Mouse (Mus musculus): ENCODE results near the gene Gm6588.
A peak's percentile ranks its signal among the peaks of the same experiment; 100 is the strongest.

The Gm6588 gene

DNA sequence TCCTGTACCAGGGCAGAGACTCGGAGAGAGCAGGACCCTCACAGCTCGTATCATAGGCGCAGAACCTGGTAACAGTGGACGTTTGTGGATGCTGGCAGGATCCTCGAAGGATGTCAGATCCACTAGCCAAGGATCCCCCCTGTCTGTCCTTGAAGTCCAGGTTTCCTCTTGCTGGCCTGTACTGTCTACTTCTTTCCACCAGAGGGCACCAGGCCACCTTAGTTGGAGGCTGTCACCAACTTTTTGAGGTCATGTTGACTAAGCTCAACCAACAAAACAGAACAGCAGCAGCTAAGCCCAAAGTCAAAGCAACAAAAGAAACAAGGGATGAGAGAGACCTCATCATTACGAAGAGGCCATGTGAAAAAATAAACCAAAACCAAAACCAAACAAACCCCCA lies 20.9 kb downstream of the Gm6588 start:
- DNase-seq (ENCODE audit: low spot score), result peak; percentile 68

DNA sequence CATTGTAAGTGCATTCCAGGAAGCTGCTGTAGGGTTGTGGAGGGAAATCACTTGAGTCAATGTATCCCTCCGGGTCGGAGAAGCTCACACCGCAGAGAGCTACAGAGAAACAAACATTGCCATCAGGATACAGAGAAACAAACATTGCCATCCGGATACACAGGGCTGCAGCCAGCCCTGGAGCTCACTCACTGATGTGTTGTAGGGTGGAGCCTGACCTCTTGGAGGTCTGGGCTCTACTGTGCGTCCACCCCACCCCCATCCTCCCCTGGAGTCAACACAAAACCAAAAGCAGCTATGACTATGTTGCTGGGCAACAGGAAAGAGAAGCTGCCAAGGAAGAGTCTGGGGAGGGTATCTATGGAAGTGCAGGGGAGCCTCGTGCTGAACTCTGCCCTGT lies 24.2 kb downstream of the Gm6588 start:
- DNase-seq (ENCODE audit: low spot score), result no peak

DNA sequence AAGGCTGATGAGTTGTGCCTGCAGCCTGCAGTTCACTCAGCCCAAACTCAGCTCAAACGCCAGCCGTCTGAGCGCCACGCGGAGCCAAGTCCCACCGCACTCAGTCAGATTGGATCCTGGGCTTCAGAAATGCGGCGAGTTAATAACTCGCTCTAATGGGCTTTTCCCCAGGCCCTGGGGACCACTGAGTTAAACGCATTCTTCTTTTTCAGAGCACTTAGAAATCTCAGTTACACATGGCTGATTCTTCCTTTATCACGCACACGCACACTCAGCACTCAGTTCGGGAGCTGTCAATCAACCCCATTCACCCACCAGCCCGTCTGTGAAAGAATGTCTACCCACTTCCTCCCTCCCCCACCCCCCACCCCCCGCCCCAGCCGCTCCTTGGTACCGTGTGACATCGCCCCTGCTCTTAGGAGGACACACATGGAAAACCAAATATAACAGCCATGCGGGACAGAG lies 32.8 kb downstream of the Gm6588 start:
- DNase-seq (ENCODE audit: low spot score), result peak; percentile 67

DNA sequence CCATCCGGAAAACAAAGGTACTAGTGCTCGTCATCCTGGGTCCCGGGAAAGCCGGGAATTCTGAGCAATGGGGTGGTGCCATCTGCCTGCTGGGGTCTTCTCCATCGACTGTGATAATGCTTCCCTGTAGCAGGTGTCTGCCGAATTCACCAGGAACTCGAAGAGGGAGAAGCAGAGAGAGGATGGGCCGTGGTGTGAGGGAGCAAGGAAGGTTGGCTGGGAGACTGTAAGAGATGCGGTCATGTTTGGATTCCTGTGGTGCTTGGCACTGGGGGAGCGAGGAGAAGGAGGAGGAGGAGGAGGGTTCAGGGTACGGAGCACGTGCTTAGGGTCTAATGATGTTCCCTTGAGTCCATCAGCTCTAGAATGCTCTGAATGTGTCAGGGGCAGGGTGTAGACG lies 33.3 kb downstream of the Gm6588 start:
- no peak for DNase-seq (ENCODE audit: low spot score)

DNA sequence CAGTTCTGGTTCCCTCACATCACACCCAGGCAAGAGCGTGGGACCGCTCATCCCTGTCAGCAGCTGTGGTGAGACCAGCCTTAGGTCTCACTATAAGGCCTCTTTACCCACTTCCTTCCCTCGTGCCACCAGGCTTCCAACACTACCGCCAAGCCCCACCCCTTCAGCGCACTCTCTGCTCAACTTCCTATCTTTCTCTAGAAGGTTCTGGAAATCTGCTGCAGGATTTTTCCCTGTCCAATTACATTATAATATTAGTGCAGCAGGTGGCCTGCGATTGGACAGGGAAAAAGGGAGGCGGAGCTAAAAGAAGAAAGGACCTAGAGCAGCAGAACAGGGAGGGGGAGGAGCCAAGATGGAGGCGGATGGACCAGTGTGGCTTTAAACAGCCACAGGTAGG lies 33.8 kb downstream of the Gm6588 start:
- DNase-seq (ENCODE audit: low spot score), result no peak

DNA sequence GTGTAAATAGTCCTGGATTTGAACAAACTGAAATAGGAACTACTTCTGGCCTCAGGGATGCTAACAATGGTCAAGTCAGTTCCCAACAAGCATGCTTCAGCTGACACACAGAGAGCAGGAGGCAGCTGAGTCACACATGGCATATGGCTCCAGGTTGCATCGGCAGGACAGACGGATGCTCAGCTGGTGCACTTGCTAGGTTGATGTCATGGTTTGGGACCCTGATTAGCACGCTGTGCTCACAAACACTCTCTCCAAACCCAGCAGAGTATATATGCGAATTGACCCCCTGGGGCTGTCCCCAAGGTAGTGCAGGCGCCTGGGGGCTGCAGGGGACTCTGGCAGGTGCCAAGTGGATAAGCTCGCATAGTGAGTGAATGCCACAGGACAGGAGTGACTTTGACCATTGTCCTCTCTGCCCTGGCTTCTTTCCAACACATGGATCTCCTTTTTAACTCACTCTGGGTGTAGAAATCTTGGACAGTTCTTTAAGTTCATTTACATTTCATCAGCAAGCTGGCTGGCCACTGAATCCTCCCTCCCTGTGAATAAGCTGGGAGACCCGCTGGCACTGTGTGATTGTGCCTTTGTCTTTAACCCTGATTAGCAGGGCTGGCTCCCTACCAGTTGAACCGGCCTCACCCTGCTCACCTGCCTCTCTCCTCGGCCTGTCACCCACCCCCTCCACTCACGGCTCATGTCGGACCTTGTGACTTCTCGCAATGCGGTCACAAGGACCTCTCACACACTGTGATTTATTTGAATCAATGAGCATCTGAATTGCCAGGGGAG lies 35.9 kb downstream of the Gm6588 start:
- no peak for DNase-seq (ENCODE audit: low spot score)

DNA sequence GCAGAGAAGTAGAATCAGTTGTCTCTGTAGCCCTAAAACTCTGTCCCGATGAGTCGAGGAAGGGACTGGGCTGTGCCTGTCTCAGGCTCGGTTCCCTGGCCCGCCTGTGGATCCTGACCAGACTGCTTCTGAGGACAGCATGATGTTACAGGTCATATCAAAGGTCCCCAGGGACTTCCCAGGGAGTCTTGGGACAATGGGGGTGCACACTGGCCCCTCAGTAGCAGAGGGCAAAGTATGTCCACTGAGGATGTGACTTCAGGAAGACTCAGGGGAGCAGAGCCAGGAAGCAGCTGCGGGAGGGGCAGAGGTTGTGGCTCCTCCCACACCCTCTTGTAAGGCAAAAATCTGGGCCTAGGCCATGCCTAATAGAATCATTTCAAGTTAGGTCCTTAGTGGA lies 37.2 kb downstream of the Gm6588 start:
- no peak for DNase-seq (ENCODE audit: low spot score)

DNA sequence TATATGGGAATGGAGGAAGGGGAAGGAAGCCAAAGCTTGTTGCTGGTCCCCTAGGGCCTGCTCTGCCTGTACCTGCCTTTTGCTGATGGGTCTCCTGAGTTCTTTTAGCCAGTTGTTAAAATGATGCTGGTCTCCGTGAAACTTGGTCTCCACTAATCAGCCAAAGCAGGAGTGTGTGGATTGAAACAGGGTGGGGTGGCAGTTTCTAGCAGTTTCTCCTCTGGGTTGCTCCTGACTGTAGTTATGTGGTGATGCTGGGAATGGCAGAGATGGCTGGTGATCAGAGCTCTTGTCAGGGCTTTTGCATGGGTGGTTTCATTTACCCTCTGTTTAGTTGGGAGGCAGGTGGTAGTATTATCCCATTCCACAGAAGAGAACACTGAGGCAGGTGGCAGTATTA lies 38.3 kb downstream of the Gm6588 start:
- no peak for DNase-seq (ENCODE audit: low spot score)

DNA sequence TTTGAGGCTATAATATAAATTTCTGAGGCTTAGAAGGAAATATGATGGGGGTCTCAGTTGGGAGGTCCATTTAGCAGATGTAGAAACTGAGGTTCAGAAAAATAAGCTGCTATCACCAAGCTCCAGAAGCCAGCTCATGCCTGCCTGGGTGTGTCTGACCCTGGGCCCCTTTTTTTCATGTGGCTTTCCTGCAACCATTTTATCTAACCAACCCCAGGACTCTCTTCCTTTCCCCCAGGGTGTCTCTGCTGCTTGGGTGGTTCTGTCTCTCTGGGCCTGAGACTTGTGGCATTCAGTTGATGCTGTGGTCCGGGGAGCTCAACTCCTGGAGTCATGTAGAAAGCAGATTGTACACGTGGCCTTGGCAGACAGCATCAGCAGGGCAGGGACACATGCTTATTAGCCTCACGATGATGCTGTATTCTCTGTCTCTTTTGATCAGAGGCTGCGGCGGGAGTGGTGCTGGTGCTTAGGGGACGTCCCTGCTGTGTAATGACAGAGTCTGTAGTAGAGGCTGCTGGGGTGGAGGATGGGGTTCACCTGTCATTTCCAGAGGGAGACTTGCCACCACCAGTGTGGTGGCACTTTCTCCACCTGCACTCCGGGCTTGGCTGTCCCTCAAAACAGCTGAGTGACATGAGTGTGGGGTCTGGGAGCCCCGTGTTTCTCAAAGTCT lies 39.0 kb downstream of the Gm6588 start:
- no peak for DNase-seq (ENCODE audit: low spot score)

DNA sequence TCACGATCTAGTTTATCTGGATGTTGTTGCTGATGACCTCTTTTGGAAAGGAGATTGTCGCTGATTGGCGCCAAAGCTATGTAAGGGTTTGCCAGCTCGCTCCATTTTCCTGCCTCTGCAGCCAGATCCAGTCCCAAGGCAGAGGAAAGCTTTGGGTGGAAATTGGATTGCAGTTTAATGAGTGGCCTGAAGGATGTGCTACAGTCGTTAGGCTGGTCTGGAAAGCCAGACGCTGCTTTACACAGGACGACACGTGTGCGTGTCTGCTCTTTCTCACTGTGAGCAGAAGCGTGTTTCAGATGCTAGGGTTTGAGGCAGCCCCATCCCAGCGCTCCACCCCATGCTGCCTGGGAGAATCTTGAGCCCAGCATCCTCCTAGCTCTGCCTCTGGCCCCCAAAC lies 42.3 kb downstream of the Gm6588 start:
- peak; percentile 58 for DNase-seq (ENCODE audit: low spot score)

DNA sequence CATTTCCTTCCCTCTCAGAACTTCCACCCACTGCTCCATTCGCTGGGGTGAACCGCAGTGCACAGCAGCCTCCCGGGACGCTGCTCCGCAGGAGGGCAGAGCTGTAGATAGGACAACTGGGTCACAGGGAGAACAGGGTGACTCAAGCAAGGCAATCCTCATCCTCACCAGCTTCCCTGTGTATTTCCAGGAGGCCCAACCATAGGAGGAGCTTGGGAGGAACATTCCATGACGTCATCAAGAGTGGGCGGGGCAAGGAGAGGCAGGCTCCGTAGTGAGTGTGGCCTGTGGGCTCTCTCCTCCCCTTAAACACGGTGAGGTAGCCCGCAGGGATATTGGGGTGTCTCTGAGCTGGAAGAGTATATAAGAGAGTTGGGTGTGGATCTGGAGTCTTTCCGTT lies 44.3 kb downstream of the Gm6588 start:
- DNase-seq (ENCODE audit: low spot score), result peak; percentile 75

DNA sequence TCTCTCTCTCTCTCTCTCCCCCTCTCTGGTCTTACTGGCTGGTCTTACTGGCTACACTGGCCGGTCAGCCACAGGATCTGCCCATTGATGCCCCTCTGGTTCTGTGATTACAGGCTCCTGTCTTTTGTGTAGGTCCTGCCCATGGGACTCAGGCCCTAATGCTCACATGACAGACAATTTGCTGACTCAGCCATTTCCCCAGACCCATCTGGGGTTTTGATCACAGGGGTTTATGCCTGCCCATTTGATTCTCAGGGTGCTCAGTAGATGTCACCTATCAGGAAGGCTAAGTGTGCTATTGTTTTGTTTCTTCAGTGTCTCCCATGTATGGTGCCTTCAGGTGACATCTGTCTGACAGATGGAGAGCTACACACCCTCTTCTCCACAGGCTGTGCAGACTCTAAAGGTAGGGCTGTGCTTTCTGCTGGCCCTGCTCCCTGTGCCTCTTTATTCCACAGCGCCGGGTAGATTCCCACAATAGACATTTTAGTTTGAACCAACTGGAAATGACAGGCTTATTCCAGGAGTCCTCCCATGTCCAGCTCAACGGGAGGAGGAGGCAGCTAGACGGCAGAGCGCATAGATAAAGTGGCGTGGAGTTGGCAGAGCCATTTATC lies 47.6 kb downstream of the Gm6588 start:
- DNase-seq (ENCODE audit: low spot score), result no peak

DNA sequence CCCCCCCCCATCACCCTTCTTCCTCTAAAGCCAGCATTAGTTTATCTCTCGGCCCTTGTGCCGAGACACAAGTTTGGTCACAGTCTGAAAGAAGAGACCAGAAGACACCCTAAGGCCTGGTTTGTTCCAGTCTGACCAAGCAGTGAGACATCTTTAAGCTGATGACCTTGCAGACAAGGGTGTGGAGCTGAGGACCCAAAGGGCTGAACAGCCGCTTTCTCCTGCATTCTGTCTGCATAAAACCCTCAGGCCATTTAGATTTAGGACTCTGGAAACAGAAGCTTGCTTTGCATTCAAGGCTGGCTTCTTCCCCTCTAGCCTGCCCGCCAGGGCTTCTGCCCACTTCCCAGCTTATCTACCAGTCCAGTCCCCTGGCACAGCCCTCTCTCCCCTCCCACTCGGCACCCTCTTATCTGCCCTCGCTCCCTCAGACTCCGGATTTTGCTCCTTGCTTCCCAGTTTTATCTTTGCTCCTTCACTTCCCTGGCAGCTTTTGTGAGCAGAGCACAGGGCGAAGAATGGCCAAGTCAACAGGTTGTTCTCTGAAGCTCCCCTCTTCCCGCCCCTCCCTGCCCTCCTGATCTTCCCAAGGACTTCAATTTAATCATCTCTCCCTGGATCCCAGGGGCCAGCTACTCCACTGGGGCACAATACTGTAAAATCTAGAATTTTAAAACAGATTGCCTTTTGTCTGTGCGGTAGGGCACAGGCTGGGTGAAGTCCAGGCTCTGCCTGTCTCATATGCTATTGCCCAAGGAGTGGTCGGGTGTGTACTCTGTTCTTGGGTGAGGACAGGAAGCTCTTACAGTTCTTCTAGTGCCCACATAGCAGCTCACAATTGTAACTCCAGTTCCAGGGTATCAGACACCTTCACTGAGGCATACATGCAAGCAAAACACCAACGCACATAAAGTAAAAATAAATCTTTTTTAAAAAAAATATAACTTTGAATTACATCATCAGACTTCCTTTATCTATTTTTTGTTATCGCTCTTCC lies 50.0 kb downstream of the Gm6588 start:
- no peak for DNase-seq (ENCODE audit: low spot score)

DNA sequence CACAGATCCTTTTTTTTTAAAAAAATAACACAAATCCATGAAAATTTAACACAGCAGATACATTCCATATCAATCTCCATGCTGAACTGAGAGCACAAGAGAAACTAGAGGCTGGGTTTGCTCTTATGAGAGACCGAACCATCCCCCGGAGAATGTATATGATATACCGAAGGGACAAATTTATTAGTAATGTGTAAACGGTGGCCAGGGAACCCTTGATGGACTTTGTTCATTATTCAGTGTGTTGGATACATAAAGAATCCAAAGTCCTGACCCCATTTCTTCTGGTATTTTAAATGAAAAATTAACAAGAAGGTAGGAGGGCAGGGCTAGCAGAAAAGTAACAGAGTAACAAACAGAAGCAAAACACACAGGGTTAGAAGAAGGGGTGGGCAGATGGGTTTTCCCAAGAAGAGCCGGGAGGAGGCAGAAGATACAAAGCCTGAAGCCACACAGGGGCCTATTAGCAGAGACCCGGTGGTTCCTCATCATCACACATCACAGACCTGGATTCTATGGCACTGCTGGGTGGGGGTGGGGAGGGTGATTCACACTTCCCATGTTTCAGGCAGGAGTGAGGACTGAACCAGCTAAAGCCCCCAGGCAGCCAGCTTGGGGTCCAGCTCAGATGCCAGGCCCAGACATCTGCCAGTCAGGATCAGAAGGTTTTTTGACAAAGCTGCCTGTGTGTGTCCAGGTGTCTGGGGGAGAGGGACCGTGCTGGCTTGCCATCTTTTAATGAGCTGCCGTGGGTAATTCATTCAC lies 50.9 kb downstream of the Gm6588 start:
- DNase-seq (ENCODE audit: low spot score), result no peak
